Mouse (Mus musculus): ENCODE measurements around the gene Rps11. TPM values are rescaled to one million over a fixed set of nuclear protein-coding genes. Genes with fewer than 3 reads are reported as not detected.

Gene Rps11
- polyA plus RNA-seq, 1 experiment from 2014 or later = 1,759 TPM

DNA sequence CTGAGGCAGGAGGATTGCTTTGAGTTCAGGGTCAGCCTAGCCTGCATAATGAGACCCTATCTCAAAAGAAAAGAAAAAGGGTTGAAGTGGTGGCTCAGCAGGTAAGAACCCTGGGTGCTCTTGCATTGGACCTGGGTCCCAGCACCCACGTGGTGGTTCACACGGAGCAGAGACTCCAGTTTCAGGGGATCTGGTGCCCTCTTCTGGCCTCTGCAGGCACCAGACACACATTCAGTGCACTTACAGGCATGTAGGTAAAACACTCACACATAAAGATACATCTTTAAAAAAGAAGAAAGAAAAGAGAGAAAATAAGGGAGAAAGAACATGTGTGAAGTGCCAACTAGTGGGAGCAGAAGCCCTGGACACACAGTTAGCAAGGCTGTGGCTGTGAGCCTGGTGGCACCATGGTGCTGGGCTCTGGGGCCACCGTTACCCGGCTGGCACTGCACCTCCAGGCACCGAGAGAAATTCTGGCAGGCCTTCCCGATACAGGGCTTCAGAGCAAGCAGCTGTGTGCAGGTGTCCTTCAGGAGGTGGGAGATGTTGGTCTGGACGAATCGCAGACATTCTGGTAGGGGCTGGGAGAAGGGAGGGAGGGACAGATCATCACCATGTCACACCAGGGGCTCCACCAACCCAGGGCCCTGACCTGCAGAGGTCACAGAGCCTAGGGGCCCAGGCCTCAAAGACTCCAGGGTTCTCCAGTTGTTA lies 9.4 kb upstream of the Rps11 start:
- ATAC-seq (ENCODE audit: insufficient number of reproducible peaks, low FRiP score, low TSS enrichment, low read depth) (no peak), DNase-seq (ENCODE audit: low spot score) (no peak)
- Histone ChIP-seq H3K4me2 (ENCODE audit: low read depth, severe bottlenecking) (no peak overlapping the region), H3K9ac (ENCODE audit: low read length) (no peak overlapping the region), H3K4me3 (ENCODE audit: low read depth, low read length) (no peak overlapping the region), H3K4me1 (ENCODE audit: control insufficient read depth, insufficient read depth, low read length) (0 out of 2 replicates have a peak, but pooled peaks cover 4% of the 10 kb centered on the region), H3K27ac (replicated peaks; ENCODE audit: low read depth, low read length) (no peak overlapping the region), H3K36me3 (ENCODE audit: control insufficient read depth, insufficient read depth, low read length) (no peaks in the 10 kb centered on the region), H3K9me3 (ENCODE audit: control insufficient read depth, low read length) (no peaks in the 10 kb centered on the region), H3K27me3 (ENCODE audit: control insufficient read depth, insufficient read depth, low read length) (no peaks in the 10 kb centered on the region; the same call in 1 of the 2 replicates)
- 76% methylated on average over 8 of the region's 8 CpGs for WGBS

DNA sequence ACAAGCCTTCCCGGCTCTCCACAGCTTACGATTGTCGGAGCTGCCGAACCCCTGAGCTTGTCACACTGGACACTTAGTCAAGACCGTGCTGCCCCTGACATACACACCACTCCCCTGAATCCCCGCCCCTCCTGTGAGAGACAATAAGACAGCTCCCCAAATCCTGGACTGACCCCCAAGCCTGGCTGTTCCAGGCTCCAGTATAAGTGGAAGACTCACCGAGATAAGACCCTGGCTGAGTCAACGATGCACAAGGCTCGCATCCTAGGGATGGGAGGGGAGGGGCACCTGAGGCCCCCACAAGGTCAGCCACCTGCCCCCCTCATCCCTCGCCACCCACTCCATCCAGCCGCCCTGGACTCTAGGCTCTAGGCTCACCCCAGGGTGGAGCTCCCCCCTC lies 7.6 kb upstream of the Rps11 start:
- Histone ChIP-seq H3K9me3 (ENCODE audit: control insufficient read depth, low read length) (no peaks in the 10 kb centered on the region), H3K4me3 (ENCODE audit: low read depth, low read length) (no peak overlapping the region), H3K4me1 (ENCODE audit: control insufficient read depth, insufficient read depth, low read length) (peaks cover 10% of the 10 kb centered on the region), H3K27ac (replicated peaks; ENCODE audit: low read depth, low read length) (no peak overlapping the region), H3K4me2 (ENCODE audit: low read depth, severe bottlenecking) (no peak overlapping the region), H3K9ac (ENCODE audit: low read length) (no peak overlapping the region), H3K27me3 (ENCODE audit: control insufficient read depth, insufficient read depth, low read length) (no peaks in the 10 kb centered on the region), H3K36me3 (ENCODE audit: control insufficient read depth, insufficient read depth, low read length) (peaks cover 5% of the 10 kb centered on the region)
- no peak for DNase-seq (ENCODE audit: low spot score)
- 82% methylated on average over 11 of the region's 11 CpGs for WGBS
- no peak for ATAC-seq (ENCODE audit: insufficient number of reproducible peaks, low FRiP score, low TSS enrichment, low read depth)

DNA sequence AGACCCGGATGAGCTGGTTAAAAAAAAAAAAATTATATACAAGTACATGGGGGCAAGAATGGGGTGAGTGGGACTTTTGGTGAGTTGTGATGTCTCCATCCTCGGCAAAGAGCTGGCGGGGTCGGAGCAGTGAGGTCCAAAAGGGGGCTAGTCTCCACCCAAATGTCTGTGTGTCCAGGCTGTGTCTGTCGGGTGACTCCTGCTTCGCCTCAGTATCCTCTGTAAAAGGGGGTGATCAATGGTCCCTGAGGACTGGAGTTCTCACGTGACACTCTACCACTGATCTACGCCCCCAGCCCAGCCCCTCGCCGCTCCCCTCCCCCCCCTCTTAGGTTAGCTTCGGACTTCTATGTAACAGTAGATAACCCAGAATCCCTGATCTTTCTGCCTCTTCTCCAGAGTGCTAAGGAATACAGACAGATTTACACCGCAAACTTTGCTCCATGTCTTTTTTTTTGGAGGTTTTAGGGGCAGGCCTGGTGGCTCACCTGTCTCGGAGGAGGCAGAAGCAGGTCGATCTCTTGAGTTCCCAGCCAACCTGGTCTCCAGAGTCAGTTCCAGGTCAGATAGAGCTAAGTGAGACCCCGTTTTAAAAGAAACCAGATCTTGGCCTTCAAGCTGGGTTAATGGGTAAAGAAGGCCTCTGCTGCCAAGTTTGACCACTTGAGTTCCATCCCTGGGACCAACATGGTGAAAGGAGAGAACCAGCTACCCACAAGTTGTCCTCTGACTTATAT lies 5.7 kb upstream of the Rps11 start:
- H3K9me3 ChIP-seq (ENCODE audit: control insufficient read depth, low read length) = no peaks in the 10 kb centered on the region
- 57% methylated on average over 15 of the region's 15 CpGs for WGBS
- DNase-seq (ENCODE audit: low spot score) (no peak), ATAC-seq (ENCODE audit: insufficient number of reproducible peaks, low FRiP score, low TSS enrichment, low read depth) (no peak)
- peak overlapping the region; percentile 90 for H3K27ac ChIP-seq (replicated peaks; ENCODE audit: low read depth, low read length)
- H3K4me1 ChIP-seq (ENCODE audit: control insufficient read depth, insufficient read depth, low read length) = peaks cover 27% of the 10 kb centered on the region
- peaks cover 23% of the 10 kb centered on the region for H3K36me3 ChIP-seq (ENCODE audit: control insufficient read depth, insufficient read depth, low read length)
- H3K27me3 ChIP-seq (ENCODE audit: control insufficient read depth, insufficient read depth, low read length) = no peaks in the 10 kb centered on the region
- H3K9ac ChIP-seq (ENCODE audit: low read length) = peak overlapping the region; percentile 89
- peak overlapping the region; percentile 63 for H3K4me2 ChIP-seq (ENCODE audit: low read depth, severe bottlenecking)
- peak overlapping the region; percentile 99; the same call in 1 of the 2 replicates for H3K4me3 ChIP-seq (ENCODE audit: low read depth, low read length)

DNA sequence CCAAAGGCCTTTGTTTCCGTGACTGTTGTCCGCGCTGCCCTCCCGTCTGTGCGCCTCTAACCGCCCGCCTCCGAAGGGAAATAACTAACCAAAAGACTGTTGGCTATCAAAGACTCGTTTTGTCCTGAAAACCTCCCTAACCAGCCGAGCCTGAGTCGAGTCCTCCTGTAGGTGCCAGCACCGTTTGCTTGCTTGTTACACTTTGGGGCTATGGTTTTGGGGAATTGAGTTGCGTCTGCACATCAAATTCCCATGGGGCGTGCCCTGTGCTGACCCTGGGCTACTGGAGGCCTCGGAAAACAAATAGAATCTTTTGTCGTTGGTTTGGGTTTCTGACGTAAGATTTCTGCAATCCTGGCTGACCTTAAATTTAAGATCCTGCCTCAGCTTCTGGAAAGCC lies 5.1 kb upstream of the Rps11 start:
- Histone ChIP-seq H3K9ac (ENCODE audit: low read length) (peak overlapping the region; percentile 89), H3K4me2 (ENCODE audit: low read depth, severe bottlenecking) (peak overlapping the region; percentile 63), H3K36me3 (ENCODE audit: control insufficient read depth, insufficient read depth, low read length) (peaks cover 23% of the 10 kb centered on the region), H3K9me3 (ENCODE audit: control insufficient read depth, low read length) (no peaks in the 10 kb centered on the region), H3K4me1 (ENCODE audit: control insufficient read depth, insufficient read depth, low read length) (peaks cover 27% of the 10 kb centered on the region), H3K4me3 (ENCODE audit: low read depth, low read length) (peak overlapping the region; percentile 99), H3K27ac (replicated peaks; ENCODE audit: low read depth, low read length) (peak overlapping the region; percentile 90), H3K27me3 (ENCODE audit: control insufficient read depth, insufficient read depth, low read length) (no peaks in the 10 kb centered on the region)
- DNase-seq (ENCODE audit: low spot score) (peak; percentile 80), ATAC-seq (ENCODE audit: insufficient number of reproducible peaks, low FRiP score, low TSS enrichment, low read depth) (no peak; the same call in 1 of the 2 replicates)
- under 1% methylated on average over 17 of the region's 17 CpGs for WGBS

GRCm38 (mm10) chr7:45128624-45129246 lies 4.5 kb upstream of the Rps11 start, which contains the start of gene Rpl13a:
Gene Rpl13a, minus strand, starts transcription at chr7:45128761.
- 0% methylated on average over 48 of the region's 48 CpGs for WGBS
- no peaks in the 10 kb centered on the region for H3K9me3 ChIP-seq (ENCODE audit: control insufficient read depth, low read length)

DNA sequence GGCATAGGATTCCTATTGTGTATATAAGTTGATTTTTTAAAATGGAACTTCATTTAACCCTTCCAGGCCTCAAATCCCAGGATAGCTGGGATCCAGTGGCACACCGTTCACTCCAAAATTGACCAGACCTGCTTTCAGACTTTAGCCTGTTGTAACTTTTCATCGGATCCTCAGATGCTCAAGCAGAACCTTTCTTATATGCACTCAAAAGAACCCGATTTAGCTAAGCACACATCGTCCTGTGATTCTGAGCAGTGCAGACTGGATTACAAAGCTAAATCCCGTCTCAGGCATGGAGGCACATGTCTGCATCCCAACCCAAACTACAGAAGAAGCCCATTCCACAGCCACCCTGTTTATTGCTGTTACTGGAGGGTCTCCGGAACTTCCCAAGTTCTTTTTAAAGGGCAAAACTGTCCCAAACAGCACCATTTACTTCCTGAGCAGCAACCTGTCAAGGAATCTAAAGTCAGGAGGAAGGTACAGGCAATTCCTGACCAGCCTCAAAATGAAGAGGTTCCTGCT lies 3.5 kb upstream of the Rps11 start:
- DNase-seq (ENCODE audit: low spot score) (no peak), ATAC-seq (ENCODE audit: insufficient number of reproducible peaks, low FRiP score, low TSS enrichment, low read depth) (no peak)
- peak overlapping the region; percentile 99 for H3K4me3 ChIP-seq (ENCODE audit: low read depth, low read length)
- peak overlapping the region; percentile 91 for H3K27ac ChIP-seq (replicated peaks; ENCODE audit: low read depth, low read length)
- H3K36me3 ChIP-seq (ENCODE audit: control insufficient read depth, insufficient read depth, low read length) = peaks cover 27% of the 10 kb centered on the region
- under 1% methylated on average over 6 of the region's 6 CpGs for WGBS
- H3K9ac ChIP-seq (ENCODE audit: low read length) = peak overlapping the region; percentile 100
- H3K4me2 ChIP-seq (ENCODE audit: low read depth, severe bottlenecking) = peak overlapping the region; percentile 91
- no peaks in the 10 kb centered on the region for H3K9me3 ChIP-seq (ENCODE audit: control insufficient read depth, low read length)
- H3K4me1 ChIP-seq (ENCODE audit: control insufficient read depth, insufficient read depth, low read length) = peaks cover 32% of the 10 kb centered on the region
- H3K27me3 ChIP-seq (ENCODE audit: control insufficient read depth, insufficient read depth, low read length) = no peaks in the 10 kb centered on the region

More at GRCm38 (mm10) chr7:45128624-45129246, 4.5 kb upstream of the Rps11 start, which contains the start of gene Rpl13a:
- no peaks in the 10 kb centered on the region for H3K27me3 ChIP-seq (ENCODE audit: control insufficient read depth, insufficient read depth, low read length)
- H3K27ac ChIP-seq (replicated peaks; ENCODE audit: low read depth, low read length) = peak within 1 kb of the TSS; percentile 91
- ATAC-seq (ENCODE audit: insufficient number of reproducible peaks, low FRiP score, low TSS enrichment, low read depth) = peak; percentile 93
- H3K4me3 ChIP-seq (ENCODE audit: low read depth, low read length) = peak within 1 kb of the TSS; percentile 99
- DNase-seq (ENCODE audit: low spot score) = peak; percentile 99
- peak within 1 kb of the TSS; percentile 100 for H3K9ac ChIP-seq (ENCODE audit: low read length)
- H3K4me1 ChIP-seq (ENCODE audit: control insufficient read depth, insufficient read depth, low read length) = peaks cover 27% of the 10 kb centered on the region
- H3K4me2 ChIP-seq (ENCODE audit: low read depth, severe bottlenecking) = peak within 1 kb of the TSS; percentile 91
- H3K36me3 ChIP-seq (ENCODE audit: control insufficient read depth, insufficient read depth, low read length) = peaks cover 23% of the 10 kb centered on the region

DNA sequence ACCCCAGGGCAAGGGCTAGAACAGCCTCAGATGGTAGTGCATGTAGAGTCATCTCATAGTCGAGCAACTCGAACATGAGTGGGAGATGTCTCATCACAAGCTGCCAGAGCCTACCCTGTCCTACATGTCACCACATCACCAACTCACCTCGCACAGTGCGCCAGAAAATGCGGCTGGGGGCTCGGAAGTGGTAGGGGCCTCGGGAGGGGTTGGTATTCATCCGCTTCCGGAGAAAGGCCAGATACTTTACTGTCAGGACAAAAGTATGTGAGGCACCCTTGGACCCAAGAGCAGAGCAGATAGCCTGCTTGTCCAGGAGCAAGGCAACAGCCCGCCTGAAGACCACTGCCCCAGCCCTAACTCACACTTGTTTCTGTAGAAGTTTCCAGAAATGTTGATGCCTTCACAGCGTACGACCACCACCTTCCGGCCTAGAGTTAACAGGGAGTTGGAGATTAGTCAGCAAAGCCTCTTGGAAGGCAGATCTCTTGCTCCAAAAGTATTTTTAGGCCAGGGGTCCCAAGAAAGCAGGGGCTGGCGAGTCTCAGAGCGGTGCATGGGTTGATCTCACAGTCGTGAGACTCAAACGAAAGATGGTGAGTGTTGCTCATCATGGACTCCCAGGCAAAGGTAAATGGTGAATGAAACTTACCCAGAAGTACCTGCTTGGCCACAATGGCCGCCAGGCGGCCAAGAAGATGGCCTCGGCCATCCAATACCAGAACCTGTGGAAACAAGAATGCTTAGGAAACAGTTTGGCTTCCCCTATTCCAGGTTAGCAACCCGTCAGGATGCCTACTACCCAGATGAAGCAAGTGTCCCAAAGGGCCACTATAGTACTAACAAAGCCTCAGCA lies 2.8 kb upstream of the Rps11 start:
- H3K27me3 ChIP-seq (ENCODE audit: control insufficient read depth, insufficient read depth, low read length) = no peaks in the 10 kb centered on the region
- H3K9me3 ChIP-seq (ENCODE audit: control insufficient read depth, low read length) = no peaks in the 10 kb centered on the region
- peak overlapping the region; percentile 99 for H3K4me3 ChIP-seq (ENCODE audit: low read depth, low read length)
- peak; percentile 55 for DNase-seq (ENCODE audit: low spot score)
- ATAC-seq (ENCODE audit: insufficient number of reproducible peaks, low FRiP score, low TSS enrichment, low read depth) = no peak
- H3K4me1 ChIP-seq (ENCODE audit: control insufficient read depth, insufficient read depth, low read length) = peaks cover 35% of the 10 kb centered on the region
- 40% methylated on average over 21 of the region's 21 CpGs for WGBS
- H3K36me3 ChIP-seq (ENCODE audit: control insufficient read depth, insufficient read depth, low read length) = peaks cover 31% of the 10 kb centered on the region
- peak overlapping the region; percentile 100 for H3K9ac ChIP-seq (ENCODE audit: low read length)
- peak overlapping the region; percentile 91 for H3K4me2 ChIP-seq (ENCODE audit: low read depth, severe bottlenecking)
- H3K27ac ChIP-seq (replicated peaks; ENCODE audit: low read depth, low read length) = peak overlapping the region; percentile 91
